Mouse (Mus musculus) lung, adult 2 months (tissue): ENCODE results near the gene Cldn11.

Experiments
- CTCF ChIP-seq: fragments of 200-500 bp; IDR thresholded peaks from 2 replicates; pipeline ENCODE4 v1.5.1; 2011; ENCODE audit warnings: mild to moderate bottlenecking, low read length, control low read depth; ENCODE audit not compliant: insufficient read depth
- POLR2A ChIP-seq: fragments of 200-500 bp; IDR thresholded peaks from 2 replicates; pipeline ENCODE4 v1.6.1; 2011; ENCODE audit warnings: low read depth, mild to moderate bottlenecking, control low read depth, low read length, borderline replicate concordance; ENCODE audit errors: extremely low read depth

GRCm38 (mm10) chr3:31126303-31126702 lies 23.4 kb upstream of the Cldn11 start:
- TF ChIP-seq CTCF: no peak
- TF ChIP-seq POLR2A: no peak
